Mouse (Mus musculus): ENCODE results near the gene Neurog1.

- TF ChIP-seq CTCF (IDR thresholded peaks at IDR 0.05; ENCODE audit: control insufficient read depth, insufficient read depth, insufficient replicate concordance, low read depth, low read length) (no peak), POLR2A (IDR thresholded peaks at IDR 0.05; ENCODE audit: control insufficient read depth, low read depth, low read length) (no peak)
Measured at GRCm38 (mm10) chr13:56226175-56226954, 25.6 kb downstream of the Neurog1 start.

Data from testis, adult 2 months (tissue).